26 mouse cellular contexts compared by ENCODE assay signal in genomic region chr1:162648416-162648815, GRCm38 (mm10). TPM values are rescaled to one million over a fixed set of nuclear protein-coding genes. Genes with fewer than 3 reads are reported as not detected.
DNase-seq lines count a peak whose midpoint lies in the region; ATAC-seq and TF ChIP-seq lines count a peak whose summit lies in the region.
"Had no signal": no experiment of that assay in that cellular context is flagged by ENCODE, and none has a peak within 500 bp of the region (broad histone marks: within the 10 kb centered on the region; RNA-seq: fewer than 3 reads in every experiment).

No protein-coding gene starts in this region.

- no peak overlapping the region for H3K4me3 ChIP-seq in heart, embryonic 11.5 days (ENCODE audit: low read depth, low read length)
- H3K4me3 ChIP-seq in heart, embryonic 10.5 days: no peak overlapping the region
- H3K4me3 ChIP-seq in heart, adult 2 months: no peak overlapping the region
- no peak overlapping the region for H3K4me3 ChIP-seq in liver, embryonic 16.5 days (ENCODE audit: low read depth, low read length)

- peak; percentile 79 for DNase-seq in heart, adult 11 months
- peak; percentile 71 for DNase-seq in heart, embryonic 10.5 days (ENCODE audit: low spot score)
- no peak for DNase-seq in heart, adult 2 months
- DNase-seq in liver: no peak
- DNase-seq: adrenal gland, adult 2 months; adrenal gland, adult 8-10 months; adrenal gland, postnatal 10 days; adrenal gland, postnatal 14 days; adrenal gland, postnatal 25 days; adrenal gland, postnatal 36 days; B cell, adult 2 months; cerebellum, adult 11 months; cerebellum, adult 11-12 months; cerebellum, adult 18-20 months had no signal

- no peak for ATAC-seq in heart, embryonic 11.5 days (replicated peaks; ENCODE audit: insufficient number of reproducible peaks, low FRiP score, low TSS enrichment)
- ATAC-seq in liver, embryonic 16.5 days (ENCODE audit: low read depth): 0 out of 2 replicates have a peak, but pooled peaks have one; percentile 4
- ATAC-seq: activated CD4-positive, CD25-positive, alpha-beta regulatory T cell, adult 4 months; CD4-positive, CD25-positive, alpha-beta regulatory T cell, adult 4 months; Patski had no signal

- H3K27ac ChIP-seq in heart, embryonic 11.5 days (ENCODE audit: low read depth, low read length): no peak overlapping the region
- no peak overlapping the region for H3K27ac ChIP-seq in heart, embryonic 10.5 days
- no peak overlapping the region for H3K27ac ChIP-seq in heart, adult 2 months
- H3K27ac ChIP-seq in liver, embryonic 16.5 days (ENCODE audit: low read length): no peak overlapping the region

- no peak overlapping the region for H3K9ac ChIP-seq in heart, embryonic 11.5 days (ENCODE audit: low read depth, low read length)
- H3K9ac ChIP-seq in heart, adult 2 months (ENCODE audit: low read depth, low read length): no peak overlapping the region
- no peak overlapping the region for H3K9ac ChIP-seq in liver, embryonic 16.5 days (ENCODE audit: low read depth, low read length)

- TF ChIP-seq CTCF in heart, adult 2 months (IDR thresholded peaks at IDR 0.05): no peak

- intact Hi-C loops in heart, adult 2 months (cut with DNase I): no loop called here

- H3K79me2 ChIP-seq in heart, adult 2 months (replicated peaks; ENCODE audit: control insufficient read depth, insufficient read depth, low read length): no peaks in the 10 kb centered on the region

- H3K27me3 ChIP-seq in heart, embryonic 11.5 days (ENCODE audit: control insufficient read depth, insufficient read depth, low read length): no peaks in the 10 kb centered on the region
- H3K27me3 ChIP-seq in heart, embryonic 10.5 days (ENCODE audit: insufficient read depth, poor library complexity, severe bottlenecking): no peaks in the 10 kb centered on the region
- no peaks in the 10 kb centered on the region for H3K27me3 ChIP-seq in heart, adult 2 months (ENCODE audit: control insufficient read depth, insufficient read depth, low read length)
- H3K27me3 ChIP-seq in liver, embryonic 16.5 days (ENCODE audit: control insufficient read depth, insufficient read depth, low read depth, low read length): no peaks in the 10 kb centered on the region
- H3K27me3 ChIP-seq: CH12.LX had no signal

- H3K36me3 ChIP-seq in heart, embryonic 11.5 days (ENCODE audit: control insufficient read depth, insufficient read depth, low read length): no peaks in the 10 kb centered on the region
- H3K36me3 ChIP-seq in heart, embryonic 10.5 days: no peaks in the 10 kb centered on the region
- H3K36me3 ChIP-seq in heart, adult 2 months (ENCODE audit: control insufficient read depth, insufficient read depth, low read length): no peaks in the 10 kb centered on the region
- no peaks in the 10 kb centered on the region for H3K36me3 ChIP-seq in liver, embryonic 16.5 days (ENCODE audit: control insufficient read depth, insufficient read depth)
- H3K36me3 ChIP-seq: G1E had no signal

- no peak for TF ChIP-seq EP300 in heart, adult 2 months (IDR thresholded peaks at IDR 0.05; ENCODE audit: insufficient read depth, low read depth, low read length)

- H3K9me3 ChIP-seq in heart, embryonic 11.5 days (replicated peaks; ENCODE audit: control insufficient read depth, low read length): no peaks in the 10 kb centered on the region
- H3K9me3 ChIP-seq in heart, embryonic 10.5 days: no peaks in the 10 kb centered on the region
- no peaks in the 10 kb centered on the region for H3K9me3 ChIP-seq in liver, embryonic 16.5 days (replicated peaks; ENCODE audit: control insufficient read depth, low read length)
- H3K9me3 ChIP-seq: G1E had no signal

- TF ChIP-seq POLR2A in heart, adult 2 months (IDR thresholded peaks at IDR 0.05; ENCODE audit: insufficient read depth, low read depth, low read length): no peak

- H3K4me1 ChIP-seq in heart, embryonic 11.5 days (ENCODE audit: control insufficient read depth, insufficient read depth, low read length): no peaks in the 10 kb centered on the region
- H3K4me1 ChIP-seq in heart, embryonic 10.5 days: no peaks in the 10 kb centered on the region
- peaks cover 3% of the 10 kb centered on the region for H3K4me1 ChIP-seq in heart, adult 2 months (ENCODE audit: control insufficient read depth, insufficient read depth, low read length)
- no peaks in the 10 kb centered on the region for H3K4me1 ChIP-seq in liver, embryonic 16.5 days (ENCODE audit: control insufficient read depth, low read depth, low read length)

- no peak overlapping the region for H3K4me2 ChIP-seq in heart, embryonic 11.5 days
- H3K4me2 ChIP-seq in liver, embryonic 16.5 days (ENCODE audit: low read depth, low read length): no peak overlapping the region

- 81% methylated on average over 14 of the region's 14 CpGs for WGBS in heart, embryonic 11.5 days (ENCODE audit: insufficient replicate concordance)
- WGBS in heart, embryonic 10.5 days: 90% methylated on average over 14 of the region's 14 CpGs
- WGBS in heart, adult 2 months: 88% methylated on average over 14 of the region's 14 CpGs
- WGBS in liver, embryonic 16.5 days (ENCODE audit: insufficient replicate concordance): 77% methylated on average over 14 of the region's 14 CpGs

RNA-seq across cellular contexts. Expression of gene Myoc, which starts 9.5 kb away (rescaled TPM):
- polyA plus RNA-seq in heart, embryonic 11.5 days (2014; fragmentation: Nextera tagmentation; extraction: Ambion mirVana): not detected in 2 replicates
- polyA plus RNA-seq in heart, embryonic 10.5 days (2016; fragmentation: Nextera tagmentation; extraction: Ambion mirVana): not detected in 2 replicates
- 1 to 10 TPM; 2.5 to 3.3 TPM for total RNA-seq in heart, adult 2 months (2021)
- 4.7 and 4.9 TPM in 2 replicates for polyA plus RNA-seq in heart, adult 2 months (2012; rRNA removed)
- 0.07 TPM in 1 of 2 replicates, not detected in the other for polyA plus RNA-seq in liver, embryonic 16.5 days (2015; fragmentation: Nextera tagmentation; extraction: Ambion mirVana)
- total RNA-seq: CH12.LX, ES-E14, MEL had no signal
- polyA plus RNA-seq: activated CD4-positive, CD25-positive, alpha-beta regulatory T cell, adult 4 months; C2C12; CD4-positive, CD25-positive, alpha-beta regulatory T cell, adult 4 months; G1E; Patski had no signal

RNA-seq across cellular contexts. Expression of gene Myocos, which starts 9.6 kb away (rescaled TPM):
- not detected in 2 replicates for polyA plus RNA-seq in heart, embryonic 11.5 days (2014; fragmentation: Nextera tagmentation; extraction: Ambion mirVana)
- polyA plus RNA-seq in heart, embryonic 10.5 days (2016; fragmentation: Nextera tagmentation; extraction: Ambion mirVana): not detected in 2 replicates
- not detected for total RNA-seq in heart, adult 2 months (2021)
- polyA plus RNA-seq in heart, adult 2 months (2012; rRNA removed): not detected in 2 replicates
- polyA plus RNA-seq in liver, embryonic 16.5 days (2015; fragmentation: Nextera tagmentation; extraction: Ambion mirVana): not detected in 2 replicates
- total RNA-seq: adrenal gland, adult 18-20 months; adrenal gland, adult 2 months; adrenal gland, adult 8-10 months; adrenal gland, postnatal 10 days; adrenal gland, postnatal 14 days; adrenal gland, postnatal 25 days; adrenal gland, postnatal 36 days; adrenal gland, postnatal 4 days; CH12.LX; ES-E14; G1E; MEL had no signal
- polyA plus RNA-seq: activated CD4-positive, CD25-positive, alpha-beta regulatory T cell, adult 4 months; adrenal gland, adult 2 months; C2C12; CD4-positive, CD25-positive, alpha-beta regulatory T cell, adult 4 months; G1E; Patski had no signal

Comparison
In these comparisons a context has a peak if more than half of its experiments do, and no peak if none do; other contexts are left out.
1. DNase-seq: peak in heart, adult 11 months (single experiment) and heart, embryonic 10.5 days (single experiment); none in heart, adult 2 months (0 of 2) and liver (single experiment).